ENCODE assay signal across 9 mouse cellular contexts in the genomic region with DNA sequence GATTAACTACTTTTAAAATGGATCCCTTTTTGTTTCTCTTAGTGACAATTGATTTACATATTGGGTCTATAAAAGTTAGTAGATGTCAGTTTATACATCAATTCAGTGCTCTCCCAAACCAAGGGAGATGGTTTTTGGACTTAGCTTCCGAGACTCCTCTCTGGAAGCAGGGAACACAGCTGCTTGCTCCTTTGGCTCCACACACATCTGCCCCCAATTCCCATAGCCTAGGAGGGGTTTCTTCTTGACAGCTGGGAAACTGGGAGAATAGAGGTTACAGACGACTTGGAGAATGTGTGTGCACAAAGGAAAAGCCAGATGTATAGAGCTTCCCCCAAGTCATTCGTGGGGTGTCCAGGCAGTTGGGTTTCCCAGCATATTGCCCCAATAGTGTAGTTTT. TPM values are rescaled to one million over a fixed set of nuclear protein-coding genes. Genes with fewer than 3 reads are reported as not detected.
A peak's percentile ranks its signal among the peaks of the same experiment; 100 is the strongest.
DNase-seq lines count a peak whose midpoint lies in the region; ATAC-seq and TF ChIP-seq lines count a peak whose summit lies in the region.
"Had no signal": no experiment of that assay in that cellular context is flagged by ENCODE, and none has a peak within 500 bp of the region (broad histone marks: within the 10 kb centered on the region; RNA-seq: fewer than 3 reads in every experiment).

No protein-coding gene starts in this region.

- no peak for TF ChIP-seq CTCF in bone marrow macrophage, adult 2 months (IDR thresholded peaks at IDR 0.05; ENCODE audit: low read depth, low read length)

- no peaks in the 10 kb centered on the region for H3K27me3 ChIP-seq in heart, embryonic 10.5 days (ENCODE audit: insufficient read depth, poor library complexity, severe bottlenecking)
- H3K27me3 ChIP-seq in hindbrain, embryonic 13.5 days, result no peaks in the 10 kb centered on the region
- no peaks in the 10 kb centered on the region for H3K27me3 ChIP-seq in midbrain, embryonic 14.5 days (ENCODE audit: control insufficient read depth, insufficient read depth, low read length)

- H3K27ac ChIP-seq in heart, embryonic 10.5 days, result peak overlapping the region; percentile 89; the same call in 1 of the 2 replicates
- no peak overlapping the region for H3K27ac ChIP-seq in bone marrow macrophage, adult 2 months (ENCODE audit: insufficient read depth, low read depth, low read length)
- no peak overlapping the region for H3K27ac ChIP-seq in hindbrain, embryonic 13.5 days
- H3K27ac ChIP-seq in midbrain, embryonic 14.5 days (replicated peaks; ENCODE audit: low read depth, low read length), result no peak overlapping the region

- no peaks in the 10 kb centered on the region for H3K9me3 ChIP-seq in heart, embryonic 10.5 days
- no peaks in the 10 kb centered on the region for H3K9me3 ChIP-seq in hindbrain, embryonic 13.5 days
- H3K9me3 ChIP-seq in midbrain, embryonic 14.5 days (ENCODE audit: control insufficient read depth, low read length), result no peaks in the 10 kb centered on the region

- H3K4me1 ChIP-seq in heart, embryonic 10.5 days, result peaks cover 15% of the 10 kb centered on the region
- H3K4me1 ChIP-seq in bone marrow macrophage, adult 2 months (ENCODE audit: control insufficient read depth, insufficient read depth, low read length), result peaks cover 6% of the 10 kb centered on the region
- peaks cover 7% of the 10 kb centered on the region for H3K4me1 ChIP-seq in hindbrain, embryonic 13.5 days (replicated peaks)
- H3K4me1 ChIP-seq in midbrain, embryonic 14.5 days (ENCODE audit: control insufficient read depth, insufficient read depth, low read length), result peaks cover 4% of the 10 kb centered on the region

- 59% methylated on average over 3 of the region's 3 CpGs for WGBS in heart, embryonic 10.5 days
- WGBS in hindbrain, embryonic 13.5 days, result 40% methylated on average over 3 of the region's 3 CpGs
- WGBS in midbrain, embryonic 14.5 days, result 29% methylated on average over 3 of the region's 3 CpGs

- TF ChIP-seq POLR2A in bone marrow macrophage, adult 2 months (IDR thresholded peaks at IDR 0.05; ENCODE audit: borderline replicate concordance, low read depth, low read length), result no peak

- peak overlapping the region; percentile 84 for H3K4me2 ChIP-seq in hindbrain, embryonic 13.5 days
- H3K4me2 ChIP-seq in midbrain, embryonic 14.5 days (ENCODE audit: low read length), result peak overlapping the region; percentile 90

- H3K4me3 ChIP-seq in heart, embryonic 10.5 days, result peak overlapping the region; percentile 72
- H3K4me3 ChIP-seq in bone marrow macrophage, adult 2 months (ENCODE audit: insufficient read depth, low read length), result peak overlapping the region; percentile 66
- H3K4me3 ChIP-seq in hindbrain, embryonic 13.5 days, result peak overlapping the region; percentile 59
- peak overlapping the region; percentile 57 for H3K4me3 ChIP-seq in midbrain, embryonic 14.5 days (replicated peaks; ENCODE audit: low read depth, low read length)

- ATAC-seq in hindbrain, embryonic 13.5 days (ENCODE audit: low FRiP score), result no peak
- ATAC-seq in midbrain, embryonic 14.5 days (ENCODE audit: low FRiP score, low TSS enrichment), result no peak

- DNase-seq in heart, embryonic 10.5 days (ENCODE audit: low spot score), result no peak
- DNase-seq in heart, adult 8-10 months (ENCODE audit: low spot score), result no peak
- no peak for DNase-seq in midbrain, embryonic 14.5 days
- DNase-seq in c-Kit-positive CD71-positive TER-119-positive erythroid progenitor cells, embryonic 14.5 days (ENCODE audit: low spot score), result no peak
- no peak for DNase-seq in cerebellum, adult 11-12 months
- no peak for DNase-seq in B cell, adult 2 months

- no peaks in the 10 kb centered on the region for H3K36me3 ChIP-seq in heart, embryonic 10.5 days
- no peaks in the 10 kb centered on the region for H3K36me3 ChIP-seq in hindbrain, embryonic 13.5 days
- no peaks in the 10 kb centered on the region for H3K36me3 ChIP-seq in midbrain, embryonic 14.5 days (ENCODE audit: control insufficient read depth, insufficient read depth, low read length)

- H3K9ac ChIP-seq in hindbrain, embryonic 13.5 days, result peak overlapping the region; percentile 77
- peak overlapping the region; percentile 54 for H3K9ac ChIP-seq in midbrain, embryonic 14.5 days (replicated peaks; ENCODE audit: low read length)

RNA-seq across cellular contexts. Expression of a gene that starts 0.7 kb away (rescaled TPM):
- polyA plus RNA-seq in heart, embryonic 10.5 days (2016; fragmentation: Nextera tagmentation; extraction: Ambion mirVana), result 3.5 and 3.6 TPM in 2 replicates
- under 1 TPM in 3 of 4 experiments, not detected in 1; 0.37 to 0.82 (median 0.56) TPM for total RNA-seq in heart, adult 8-10 months (2022)
- 2.8 and 4.0 TPM in 2 replicates for polyA plus RNA-seq in bone marrow macrophage, adult 2 months (2012; ENCODE audit: insufficient read depth, insufficient read length, missing spikeins)
- 3.8 and 5.3 TPM in 2 replicates for polyA plus RNA-seq in hindbrain, embryonic 13.5 days (2015; fragmentation: Nextera tagmentation; extraction: Ambion mirVana)
- 2.6 and 3.4 TPM in 2 replicates for polyA plus RNA-seq in midbrain, embryonic 14.5 days (2014; fragmentation: Nextera tagmentation; extraction: Ambion mirVana)

RNA-seq across cellular contexts. Expression of a gene that starts 27.2 kb away (rescaled TPM):
- polyA plus RNA-seq in heart, embryonic 10.5 days (2016; fragmentation: Nextera tagmentation; extraction: Ambion mirVana), result 0.21 TPM in 1 of 2 replicates, not detected in the other
- under 1 TPM; 0.17 to 0.33 (median 0.27) TPM for total RNA-seq in heart, adult 8-10 months (2022)
- polyA plus RNA-seq in bone marrow macrophage, adult 2 months (2012; ENCODE audit: insufficient read depth, insufficient read length, missing spikeins), result not detected in 2 replicates
- 0.09 and 0.17 TPM in 2 replicates for polyA plus RNA-seq in hindbrain, embryonic 13.5 days (2015; fragmentation: Nextera tagmentation; extraction: Ambion mirVana)
- not detected in 2 replicates for polyA plus RNA-seq in midbrain, embryonic 14.5 days (2014; fragmentation: Nextera tagmentation; extraction: Ambion mirVana)
- polyA plus RNA-seq: large intestine, adult 2 months had no signal

RNA-seq across cellular contexts. Expression of a gene that starts 49.1 kb away (rescaled TPM):
- 6.7 and 7.4 TPM in 2 replicates for polyA plus RNA-seq in heart, embryonic 10.5 days (2016; fragmentation: Nextera tagmentation; extraction: Ambion mirVana)
- 1 to 10 TPM; 4.1 to 5.2 (median 4.7) TPM for total RNA-seq in heart, adult 8-10 months (2022)
- polyA plus RNA-seq in bone marrow macrophage, adult 2 months (2012; ENCODE audit: insufficient read depth, insufficient read length, missing spikeins), result 6.4 and 7.0 TPM in 2 replicates
- polyA plus RNA-seq in hindbrain, embryonic 13.5 days (2015; fragmentation: Nextera tagmentation; extraction: Ambion mirVana), result 8.0 and 8.9 TPM in 2 replicates
- 10.1 and 11.0 TPM in 2 replicates for polyA plus RNA-seq in midbrain, embryonic 14.5 days (2014; fragmentation: Nextera tagmentation; extraction: Ambion mirVana)
